Mouse (Mus musculus) stomach, postnatal 0 days (tissue): Measurements from ENCODE around the gene Synm.
A peak's percentile ranks its signal among the peaks of the same experiment; 100 is the strongest.

Experiments
- CTCF ChIP-seq: IDR thresholded peaks from 2 replicates; pipeline ENCODE4 v1.5.1; 2016; ENCODE audit warnings: antibody characterized with exemption, low read depth, mild to moderate bottlenecking, moderate library complexity
- EP300 ChIP-seq: optimal IDR thresholded peaks from 2 replicates; pipeline ENCODE3; 2016; ENCODE audit warnings: antibody characterized with exemption

- TF ChIP-seq CTCF, result peak; percentile 100
- TF ChIP-seq EP300, result peak; percentile 9
These were observed 43.7 kb upstream of the Synm start for GRCm38 (mm10) chr7:67803015-67803856.
